Mouse (Mus musculus) kidney, adult 8-10 months (tissue): ENCODE results near the gene Hist2h3c2.
"Not testable (repeated sequence)": the region's sequence is repeated elsewhere in the genome, so short reads cannot be mapped to it uniquely, and the experiment has no call there.

Experiments used
- DNase-seq, 2 experiments: peaks; one replicate each; pipeline ENCODE4 v3.0.0; 2022

Hist2h3c2 gene

GRCm38 (mm10) chr3:96238954-96239793, at the start of gene Hist2h3c2:
Hist2h3c2 (minus strand) TSS chr3:96239127.
- DNase-seq, result peak in 1 of 2 experiments; percentile 40

DNA sequence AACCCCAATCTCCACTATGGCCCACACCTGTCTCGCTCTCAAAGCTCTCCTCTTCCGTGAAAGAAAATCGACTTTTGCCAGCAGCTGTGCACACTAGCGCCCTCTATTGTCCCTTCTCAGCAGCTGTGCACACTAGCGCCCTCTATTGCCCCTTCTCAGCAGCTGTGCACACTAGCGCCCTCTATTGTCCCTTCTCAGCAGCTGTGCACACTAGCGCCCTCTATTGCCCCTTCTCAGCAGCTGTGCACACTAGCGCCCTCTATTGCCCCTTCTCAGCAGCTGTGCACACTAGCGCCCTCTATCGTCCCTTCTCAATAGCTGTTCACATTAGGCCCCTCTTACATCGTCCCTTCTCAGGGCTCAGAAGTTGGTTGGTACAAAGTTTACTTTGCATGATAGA, 48.4 kb upstream of the Hist2h3c2 start:
- not testable (repeated sequence) for DNase-seq

DNA sequence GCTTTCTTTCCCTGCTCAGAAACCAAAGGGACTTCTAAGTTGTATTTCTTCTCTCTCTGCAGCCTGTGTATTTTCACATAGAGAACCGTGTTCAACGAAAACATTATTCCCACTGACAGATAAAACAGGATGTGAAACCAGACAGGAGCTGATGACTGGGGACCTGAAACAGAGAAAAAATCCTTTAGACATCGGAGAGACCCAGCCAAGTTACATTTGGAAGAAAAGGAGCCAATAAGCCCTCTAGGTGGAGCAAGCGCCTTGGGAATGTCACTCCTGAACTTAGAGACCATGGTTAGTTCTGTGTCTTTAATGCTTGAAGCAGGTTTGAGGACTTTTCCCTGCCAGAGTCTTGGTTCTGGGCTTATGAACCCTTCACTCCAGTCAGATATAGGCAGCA, 45.5 kb upstream of the Hist2h3c2 start:
- peak in 1 of 2 experiments; percentile 24 for DNase-seq

DNA sequence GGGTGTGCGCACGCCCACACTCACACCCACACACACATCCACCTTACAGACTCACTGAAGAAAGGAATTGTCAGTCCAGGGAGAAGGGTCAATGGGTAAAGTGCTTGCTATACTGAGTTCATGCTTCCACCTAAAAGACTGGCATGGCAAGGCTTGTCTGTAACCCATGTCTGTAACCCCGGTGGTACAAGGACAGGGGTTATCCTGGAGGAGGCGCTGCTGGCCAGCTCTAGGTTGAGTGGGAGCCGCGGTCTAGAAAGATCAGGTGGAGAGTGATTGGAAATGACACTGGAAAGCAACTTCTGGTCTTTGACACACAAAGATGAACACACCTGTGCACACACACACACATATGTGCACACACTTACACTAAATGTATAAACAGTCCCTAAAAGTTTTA, 41.7 kb upstream of the Hist2h3c2 start:
- no peak for DNase-seq

DNA sequence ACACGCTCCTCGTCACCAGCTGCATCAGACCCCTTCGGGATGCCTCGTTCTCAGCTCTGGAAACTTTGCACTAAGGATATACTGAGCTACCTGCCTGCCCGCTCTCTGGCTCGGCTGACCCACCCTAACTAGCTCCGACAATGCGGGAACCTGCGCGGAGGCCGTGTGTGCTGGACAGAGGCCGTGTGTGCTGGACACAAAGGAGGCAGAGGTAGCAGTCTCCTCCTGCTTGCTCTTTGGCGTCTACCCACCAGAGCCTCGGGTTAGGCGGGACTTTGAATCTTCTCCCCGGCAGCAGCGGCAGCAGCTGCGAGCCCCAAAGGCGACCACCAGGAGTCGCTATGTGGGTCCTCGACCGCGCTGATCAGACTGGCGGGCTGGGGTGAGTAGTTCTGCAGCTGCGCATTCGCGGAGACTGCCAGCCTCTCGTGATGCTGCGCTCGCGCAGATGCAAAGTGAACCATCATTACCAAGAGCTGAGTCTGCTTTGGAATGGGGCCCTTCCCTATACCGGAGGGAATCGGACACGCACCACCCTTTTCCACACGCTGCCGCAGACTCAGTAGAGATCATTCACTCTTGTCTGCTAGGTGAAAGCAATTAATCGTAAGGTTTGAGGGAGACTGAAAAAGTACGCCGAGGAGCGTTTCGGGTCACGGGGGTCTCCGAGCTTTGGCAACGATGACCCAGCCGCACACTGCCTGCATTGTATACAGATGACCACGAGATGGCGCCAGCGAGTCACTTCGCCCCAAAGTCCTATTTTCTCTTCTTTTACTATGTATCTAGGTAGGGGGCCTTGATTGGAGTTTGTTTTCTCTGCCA, 39.1 kb upstream of the Hist2h3c2 start:
- DNase-seq, result peak; percentile 80 to 82

- DNase-seq, result no peak
These were observed 38.5 kb upstream of the Hist2h3c2 start for GRCm38 (mm10) chr3:96277428-96277799.

DNA sequence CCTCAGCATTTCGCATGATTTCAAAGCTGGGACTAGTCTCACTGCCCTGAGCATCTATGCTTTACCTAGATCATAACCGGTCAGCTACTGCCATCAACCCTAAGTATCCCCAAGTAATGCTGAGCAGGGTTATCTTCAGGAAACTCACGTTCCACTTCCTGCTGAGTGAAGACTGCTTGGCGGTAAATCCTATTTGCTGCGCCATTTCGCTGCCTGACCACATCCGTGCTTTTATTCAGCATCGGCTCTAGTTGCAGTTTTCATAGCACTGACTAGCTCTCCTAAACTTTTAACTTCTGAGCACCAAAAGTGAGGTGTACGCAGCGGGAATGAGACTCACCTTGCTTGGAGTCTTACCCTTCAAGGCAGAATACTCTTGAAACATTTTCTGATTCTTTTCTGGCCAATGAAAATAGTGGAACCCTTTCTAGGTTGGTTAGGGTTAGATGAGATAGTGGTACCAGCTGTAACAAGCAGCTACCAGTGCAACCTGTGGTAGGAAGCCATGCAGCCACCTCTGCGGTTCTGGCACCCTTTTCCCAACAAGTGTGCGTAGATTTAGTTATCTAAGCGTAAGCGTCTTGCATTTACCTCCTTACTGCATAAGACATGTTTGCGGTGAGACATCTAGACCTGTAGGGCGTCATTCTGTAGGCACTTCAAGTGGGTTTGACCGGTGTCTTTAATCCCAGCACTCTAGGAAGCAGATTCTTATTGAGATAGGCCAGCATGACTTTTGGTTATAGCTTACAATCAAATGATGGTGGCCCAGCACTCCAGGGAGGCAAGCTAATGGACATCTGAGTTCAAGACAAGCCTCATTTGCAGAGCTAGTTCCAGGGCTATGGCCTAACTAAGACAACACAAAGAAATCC, 34.9 kb upstream of the Hist2h3c2 start:
- DNase-seq, result no peak

GRCm38 (mm10) chr3:96269511-96270474, 30.9 kb upstream of the Hist2h3c2 start, which contains the start of gene Hist2h2bb:
Hist2h2bb (plus strand) TSS chr3:96269752.
- DNase-seq, result peak; percentile 94 to 96

DNA sequence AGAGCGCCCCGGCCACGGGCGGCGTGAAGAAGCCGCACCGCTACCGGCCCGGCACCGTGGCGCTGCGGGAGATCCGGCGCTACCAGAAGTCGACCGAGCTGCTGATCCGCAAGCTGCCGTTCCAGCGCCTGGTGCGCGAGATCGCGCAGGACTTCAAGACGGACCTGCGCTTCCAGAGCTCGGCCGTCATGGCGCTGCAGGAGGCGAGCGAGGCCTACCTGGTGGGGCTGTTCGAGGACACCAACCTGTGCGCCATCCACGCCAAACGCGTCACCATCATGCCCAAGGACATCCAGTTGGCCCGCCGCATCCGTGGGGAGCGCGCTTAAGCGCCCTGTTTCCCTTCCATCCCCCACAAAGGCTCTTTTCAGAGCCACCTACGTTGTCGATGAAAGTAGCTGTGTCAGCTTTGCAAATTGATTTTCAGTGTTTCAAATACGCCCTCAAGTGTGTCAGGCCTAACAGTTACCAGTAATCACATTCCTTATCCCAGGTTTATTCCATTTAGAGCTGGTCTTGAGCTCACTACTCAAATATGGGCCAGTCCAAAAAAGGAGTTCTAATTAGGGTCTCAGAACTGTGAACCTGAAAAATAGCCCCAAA, 29.9 kb upstream of the Hist2h3c2 start:
- peak in 1 of 2 experiments; percentile 14 for DNase-seq

GRCm38 (mm10) chr3:96268051-96268775, 29.3 kb upstream of the Hist2h3c2 start, which contains the start of gene Hist2h3b:
Hist2h3b (plus strand) TSS chr3:96268654.
- peak; percentile 83 to 86 for DNase-seq

- no peak for DNase-seq
These were observed 28.6 kb upstream of the Hist2h3c2 start for GRCm38 (mm10) chr3:96267541-96267940.

GRCm38 (mm10) chr3:96266132-96266710, 27.3 kb upstream of the Hist2h3c2 start:
- DNase-seq, result no peak

- DNase-seq, result no peak
These were observed 25.6 kb upstream of the Hist2h3c2 start for GRCm38 (mm10) chr3:96264404-96264949.

DNA sequence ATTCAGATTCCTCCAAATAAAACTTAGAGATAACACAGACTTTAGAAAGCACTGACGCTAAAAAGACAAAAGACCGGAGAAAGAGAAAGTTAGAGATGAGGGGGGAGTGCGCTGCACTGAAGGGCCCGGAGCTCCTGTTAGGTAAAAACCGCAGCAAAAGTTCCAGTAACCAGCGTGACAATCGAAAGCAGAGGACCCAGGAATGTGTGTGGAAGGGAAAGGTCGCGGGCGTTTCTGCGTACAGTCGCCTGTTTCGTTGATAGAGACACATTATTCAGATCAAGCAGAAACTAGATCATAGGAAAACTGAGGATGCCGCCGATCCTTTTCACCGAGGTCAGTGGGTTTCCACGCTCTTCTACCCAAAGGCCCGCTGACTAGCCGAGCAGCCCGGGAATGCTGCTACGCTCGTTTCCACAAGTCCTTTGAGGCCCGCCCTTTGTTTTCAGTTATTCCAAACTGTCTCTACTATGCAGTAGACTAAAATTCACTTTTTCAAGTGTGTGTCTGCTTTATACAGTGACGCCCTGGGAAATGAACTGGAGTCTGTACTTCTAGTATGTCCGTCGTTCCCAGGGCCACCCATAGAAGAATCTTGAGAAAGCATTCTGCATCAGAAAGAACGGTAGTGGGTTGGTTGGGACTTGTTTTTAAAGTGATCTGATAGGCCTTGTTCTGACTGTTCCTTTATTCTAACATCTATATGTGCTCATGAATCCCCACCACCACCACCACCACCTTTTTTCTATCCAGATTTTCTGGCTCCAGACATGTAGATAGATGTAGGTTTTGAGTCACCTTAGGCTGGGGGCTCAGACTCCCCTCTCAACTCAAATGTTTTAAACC, 24.9 kb upstream of the Hist2h3c2 start:
- peak in 1 of 2 experiments; percentile 55 for DNase-seq

DNA sequence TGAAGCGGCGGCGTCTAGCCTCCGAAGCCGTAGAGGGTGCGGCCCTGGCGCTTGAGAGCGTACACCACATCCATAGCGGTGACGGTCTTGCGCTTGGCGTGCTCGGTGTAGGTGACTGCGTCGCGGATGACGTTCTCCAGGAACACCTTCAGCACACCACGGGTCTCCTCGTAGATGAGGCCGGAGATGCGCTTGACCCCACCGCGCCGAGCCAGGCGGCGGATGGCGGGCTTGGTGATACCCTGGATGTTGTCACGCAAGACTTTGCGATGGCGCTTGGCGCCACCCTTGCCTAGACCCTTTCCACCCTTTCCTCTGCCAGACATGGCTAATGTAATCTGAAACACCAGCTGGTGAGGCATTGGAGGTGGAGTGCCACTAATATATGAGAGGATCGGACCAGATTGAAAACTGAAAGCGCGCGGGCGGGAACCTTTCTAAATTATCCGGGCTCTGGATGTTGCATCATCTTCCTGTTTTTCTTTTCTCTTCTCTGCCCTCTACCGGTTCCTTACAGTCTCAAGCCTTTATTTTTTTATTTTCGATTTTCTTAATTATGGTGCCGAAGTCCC, 24.1 kb upstream of the Hist2h3c2 start, which contains the start of gene Hist2h4:
Hist2h4 (minus strand) TSS at position 333 of the 572 bp plus-strand sequence.
- peak; percentile 97 for DNase-seq

DNA sequence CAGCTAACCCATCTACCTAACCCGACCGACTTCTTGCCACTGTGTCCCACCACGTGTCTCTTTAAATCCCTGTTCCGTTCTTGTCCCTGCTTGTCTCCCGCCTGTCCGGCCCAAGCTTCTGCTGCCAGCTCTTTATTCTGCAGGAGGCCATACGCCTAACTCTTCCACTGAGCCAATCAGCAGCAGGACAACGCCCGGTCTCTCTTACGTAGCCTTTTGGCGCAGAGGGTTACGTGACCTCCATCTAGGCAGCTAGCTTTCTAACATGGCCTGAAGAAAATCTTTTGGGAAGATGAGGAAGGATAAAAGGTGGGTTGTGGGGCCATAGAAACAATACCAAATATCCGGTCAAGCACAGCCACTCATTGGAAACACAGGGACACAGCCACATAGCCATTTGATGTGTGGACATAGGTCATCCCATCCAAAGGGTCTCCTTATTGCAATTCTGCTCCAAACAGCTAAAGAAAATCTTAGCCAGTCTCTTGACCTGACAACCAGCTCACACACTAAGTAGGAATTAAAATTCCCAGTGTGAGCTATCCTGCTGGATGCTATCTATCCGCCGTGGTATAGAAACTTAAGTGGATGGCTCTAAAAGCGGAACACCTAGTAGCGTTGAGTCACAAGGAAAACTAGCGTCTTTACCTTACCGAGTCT, 23.4 kb upstream of the Hist2h3c2 start:
- DNase-seq, result peak; percentile 76 to 84

GRCm38 (mm10) chr3:96261623-96262022, 22.7 kb upstream of the Hist2h3c2 start:
- DNase-seq, result no peak
